Mouse (Mus musculus): ENCODE results near the gene Chsy1. TPM values are rescaled to one million over a fixed set of nuclear protein-coding genes. Genes with fewer than 3 reads are reported as not detected.

Gene Chsy1
- 12.5 and 13.4 TPM in 2 replicates for polyA plus RNA-seq (2016; fragmentation: Nextera tagmentation; extraction: Ambion mirVana)

DNA sequence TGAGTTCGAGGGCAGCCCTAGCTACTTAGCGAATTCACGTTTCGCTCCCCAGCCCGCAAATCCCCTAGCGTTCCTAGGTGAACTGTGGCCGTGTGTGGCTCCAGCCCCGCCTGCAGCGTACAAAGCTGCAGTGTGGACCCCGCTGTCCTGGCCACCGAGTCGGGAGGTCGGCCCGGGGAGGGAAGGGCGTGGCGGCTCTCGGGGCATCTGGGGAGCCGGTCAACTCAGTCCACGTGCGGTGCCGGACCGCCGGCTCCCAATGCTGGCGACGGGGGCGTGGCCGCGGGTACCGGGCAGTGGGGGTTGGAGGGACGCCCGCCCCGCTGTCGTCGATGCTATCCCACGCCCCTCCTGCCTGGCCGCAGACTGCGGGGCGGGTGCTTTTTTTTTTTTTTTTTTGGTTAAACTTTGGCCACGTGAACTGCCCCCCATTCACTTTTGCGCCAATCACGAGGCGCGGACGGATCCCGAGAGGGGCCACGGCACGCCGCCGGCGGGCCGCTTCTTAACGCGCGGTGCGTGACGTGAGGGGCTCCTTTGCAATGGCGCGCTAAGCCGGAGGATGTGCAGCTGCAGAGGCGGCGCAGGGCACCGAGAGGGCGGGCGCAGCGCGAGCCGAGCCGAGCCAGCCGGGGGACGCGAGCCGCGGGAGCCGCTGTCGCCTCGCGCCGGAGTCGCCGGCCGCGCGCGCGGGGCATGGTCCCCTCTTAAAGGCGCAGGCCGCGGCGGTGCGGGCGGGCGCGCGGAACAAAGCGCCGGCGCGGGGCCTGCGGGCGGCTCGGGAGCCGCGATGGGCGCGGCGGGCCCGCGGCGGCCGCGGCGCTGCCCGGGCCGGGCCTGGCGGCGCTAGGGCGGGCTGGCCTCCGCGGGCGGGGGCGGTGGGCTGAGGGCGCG, at the start of gene Chsy1:
Gene Chsy1 (plus strand): TSS at position 555 of the 894 bp plus-strand sequence.
- no peaks in the 10 kb centered on the region for H3K9me3 ChIP-seq

DNA sequence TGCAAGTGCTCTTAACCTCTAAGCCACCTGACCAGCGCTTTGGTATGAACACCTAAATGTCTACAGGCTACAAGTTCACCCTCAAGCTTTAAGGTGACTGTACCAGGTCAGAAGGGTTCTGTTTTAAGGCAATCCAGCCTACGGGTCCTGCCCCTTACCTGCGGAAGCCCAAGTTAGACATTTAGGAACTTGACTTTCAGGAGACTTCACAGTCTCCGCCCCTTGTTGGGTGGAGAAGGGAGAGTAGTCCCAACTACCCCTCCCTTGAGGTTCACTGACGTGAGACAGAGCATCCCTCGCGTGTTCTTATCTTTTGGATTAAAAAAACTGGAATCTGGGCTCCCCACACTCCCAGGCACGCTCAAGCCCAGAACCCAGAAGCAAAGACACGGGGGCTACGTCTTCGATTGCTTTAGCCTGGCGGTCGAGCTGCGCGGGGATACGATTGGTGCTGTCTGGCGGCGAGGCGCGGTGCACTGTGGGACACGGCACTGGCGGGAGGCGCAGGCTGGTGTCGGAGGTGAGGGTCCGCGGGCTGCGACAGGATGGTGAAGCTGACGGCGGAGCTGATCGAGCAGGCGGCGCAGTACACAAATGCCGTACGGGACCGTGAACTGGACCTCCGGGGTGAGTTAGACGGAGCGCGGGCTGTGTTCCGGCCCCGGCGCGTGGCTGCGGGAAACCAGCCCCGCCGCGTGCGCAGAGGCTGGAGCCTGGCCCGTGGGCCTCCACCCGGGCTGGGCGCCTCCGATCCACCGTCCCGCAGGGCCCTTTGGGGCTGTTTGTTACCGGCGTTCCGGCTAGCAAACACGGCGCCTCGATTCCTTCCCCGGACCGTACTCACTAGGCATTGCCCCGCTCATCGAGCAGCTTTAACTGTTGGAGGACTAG, 49.0 kb upstream of the Chsy1 start:
- Histone ChIP-seq H3K4me1 (peaks cover 15% of the 10 kb centered on the region), H3K27me3 (replicated peaks; ENCODE audit: low read depth, poor library complexity, severe bottlenecking) (0 out of 2 replicates have a peak, but pooled peaks cover 5% of the 10 kb centered on the region), H3K9me3 (no peaks in the 10 kb centered on the region), H3K4me3 (peak overlapping the region; percentile 84), H3K36me3 (replicated peaks) (peaks cover 30% of the 10 kb centered on the region), H3K27ac (replicated peaks) (peak overlapping the region; percentile 88)
- peak; percentile 93 for DNase-seq (ENCODE audit: low spot score)
- under 1% methylated on average over 64 of the region's 64 CpGs for WGBS

More for the DNA sequence above, at the start of gene Chsy1:
- WGBS = 3% methylated on average over 123 of the region's 123 CpGs
- Histone ChIP-seq H3K36me3 (replicated peaks) (peaks cover 9% of the 10 kb centered on the region), H3K27ac (replicated peaks) (peak within 1 kb of the TSS; percentile 96), H3K27me3 (replicated peaks; ENCODE audit: low read depth, poor library complexity, severe bottlenecking) (no peaks in the 10 kb centered on the region), H3K4me1 (peaks cover 29% of the 10 kb centered on the region), H3K4me3 (peak within 1 kb of the TSS; percentile 98)
- DNase-seq (ENCODE audit: low spot score) = peak; percentile 93

DNA sequence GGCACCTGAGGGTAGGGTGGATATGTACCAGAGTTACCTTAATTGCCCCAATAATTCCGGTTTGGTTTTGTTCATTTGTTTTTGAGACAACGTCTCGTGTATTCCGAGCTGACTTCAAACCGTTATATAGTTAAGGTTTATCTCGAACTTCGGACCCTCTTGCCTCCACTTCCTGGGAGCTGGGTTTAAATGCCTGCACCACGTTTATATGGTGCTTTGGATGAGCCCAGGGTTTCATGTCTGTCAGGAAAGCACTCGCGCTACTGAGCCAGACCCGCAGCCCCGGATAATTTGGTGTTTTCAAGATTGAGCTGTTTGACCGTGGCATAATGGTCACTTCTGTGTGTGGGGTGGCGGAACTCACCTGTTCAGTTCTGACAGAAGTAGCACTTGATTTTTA, 48.3 kb upstream of the Chsy1 start:
- H3K4me1 ChIP-seq = peaks cover 15% of the 10 kb centered on the region
- H3K36me3 ChIP-seq (replicated peaks) = peaks cover 38% of the 10 kb centered on the region
- H3K27ac ChIP-seq (replicated peaks) = peak overlapping the region; percentile 88
- H3K27me3 ChIP-seq (replicated peaks; ENCODE audit: low read depth, poor library complexity, severe bottlenecking) = 0 out of 2 replicates have a peak, but pooled peaks cover 5% of the 10 kb centered on the region
- 1% methylated on average over 14 of the region's 14 CpGs for whole genome bisulfite sequencing
- H3K4me3 ChIP-seq = peak overlapping the region; percentile 84
- no peak for DNase-seq (ENCODE audit: low spot score)
- no peaks in the 10 kb centered on the region for H3K9me3 ChIP-seq

DNA sequence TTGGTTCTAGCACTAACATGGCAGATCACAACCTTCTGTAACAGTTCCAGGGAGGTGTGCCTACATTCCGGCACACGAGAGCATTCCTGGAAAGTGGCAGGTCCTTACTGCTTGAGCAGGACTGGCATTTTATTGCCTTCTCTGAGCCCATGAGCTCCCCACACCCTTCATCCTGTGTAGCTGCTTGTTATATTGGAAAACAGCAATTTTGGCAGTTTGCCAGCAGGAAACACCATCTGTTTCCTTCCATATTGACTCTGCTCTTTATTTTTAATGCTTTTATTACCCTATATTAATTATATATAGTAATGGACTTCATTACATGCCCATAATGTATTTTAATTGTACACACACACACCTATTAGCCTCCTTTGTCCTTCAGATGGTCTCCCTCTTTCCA, 32.9 kb upstream of the Chsy1 start:
- H3K36me3 ChIP-seq (replicated peaks) = peaks cover 65% of the 10 kb centered on the region
- no peak overlapping the region for H3K4me3 ChIP-seq
- no peaks in the 10 kb centered on the region for H3K27me3 ChIP-seq (replicated peaks; ENCODE audit: low read depth, poor library complexity, severe bottlenecking)
- H3K4me1 ChIP-seq = peaks cover 17% of the 10 kb centered on the region
- no peak for DNase-seq (ENCODE audit: low spot score)
- WGBS = 97% methylated on average over 2 of the region's 2 CpGs
- no peak overlapping the region for H3K27ac ChIP-seq (replicated peaks)
- H3K9me3 ChIP-seq = no peaks in the 10 kb centered on the region

DNA sequence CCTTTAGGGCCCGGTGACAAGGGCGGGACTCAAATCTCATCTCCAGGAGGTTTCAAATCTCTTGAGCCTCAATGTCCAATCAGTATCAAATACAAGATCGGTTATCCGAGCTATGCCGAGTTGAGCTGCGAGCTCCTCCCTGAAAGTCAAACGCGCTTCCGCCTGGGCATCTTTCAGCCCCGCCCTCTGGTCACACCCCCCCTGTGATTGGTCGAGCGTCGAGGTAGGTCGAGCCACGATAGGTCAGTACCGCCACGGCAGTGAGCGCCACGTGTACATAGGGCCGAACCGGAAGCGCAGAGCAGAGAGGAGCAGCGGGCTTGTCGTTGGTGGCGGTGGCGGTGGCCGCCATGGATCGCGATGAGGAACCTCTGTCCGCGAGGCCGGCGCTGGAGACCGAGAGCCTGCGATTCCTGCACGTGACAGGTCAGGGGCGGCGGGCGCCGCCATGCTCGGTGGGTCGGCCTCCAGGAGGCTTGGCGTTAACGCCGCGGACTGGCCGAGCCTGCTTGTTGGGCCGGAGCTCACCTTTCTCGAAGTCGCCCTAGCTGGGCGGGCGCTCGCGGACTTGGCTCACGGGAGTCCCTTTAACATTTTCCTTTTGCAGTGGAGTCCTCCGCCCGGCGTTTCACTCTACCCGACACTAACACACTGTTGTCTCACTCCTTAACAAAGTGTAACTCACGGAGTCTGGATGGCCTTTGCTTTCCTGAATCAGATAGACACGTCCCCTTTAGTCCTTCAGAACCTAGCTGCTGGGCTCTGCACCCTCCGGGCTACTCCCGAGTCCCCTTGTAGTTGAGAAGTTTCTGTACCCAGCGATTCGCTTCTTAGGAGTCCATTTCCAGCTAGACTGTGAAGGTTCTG, 29.7 kb upstream of the Chsy1 start, which contains the start of gene Selenos:
Gene Selenos (plus strand): TSS at position 286 of the 867 bp plus-strand sequence.
- H3K36me3 ChIP-seq (replicated peaks) = peaks cover 65% of the 10 kb centered on the region
- peak within 1 kb of the TSS; percentile 91 for H3K27ac ChIP-seq (replicated peaks)

DNA sequence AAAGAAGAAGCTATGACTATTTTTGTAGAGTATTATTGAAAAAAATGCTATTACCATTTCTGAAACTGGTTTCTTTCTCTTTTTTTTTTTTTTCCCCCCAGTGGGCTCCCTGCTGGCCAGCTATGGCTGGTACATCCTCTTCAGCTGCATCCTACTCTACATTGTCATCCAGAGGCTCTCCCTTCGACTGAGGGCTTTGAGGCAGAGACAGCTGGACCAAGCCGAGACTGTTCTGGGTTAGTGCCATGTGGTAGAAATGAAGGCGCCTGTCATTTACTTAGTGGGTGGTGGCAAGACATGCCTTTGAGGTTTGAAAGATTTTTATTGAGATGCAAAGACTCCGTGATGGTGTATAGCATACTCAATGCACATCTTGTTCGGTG, 29.1 kb upstream of the Chsy1 start:
- no peaks in the 10 kb centered on the region for H3K9me3 ChIP-seq
- H3K36me3 ChIP-seq (replicated peaks) = peaks cover 65% of the 10 kb centered on the region
- WGBS = 46% methylated on average over 5 of the region's 5 CpGs
- H3K27me3 ChIP-seq (replicated peaks; ENCODE audit: low read depth, poor library complexity, severe bottlenecking) = no peaks in the 10 kb centered on the region
- peaks cover 18% of the 10 kb centered on the region for H3K4me1 ChIP-seq
- H3K27ac ChIP-seq (replicated peaks) = peak overlapping the region; percentile 91
- H3K4me3 ChIP-seq = peak overlapping the region; percentile 92
- peak; percentile 14 for DNase-seq (ENCODE audit: low spot score)

More for the DNA sequence above, 29.7 kb upstream of the Chsy1 start, which contains the start of gene Selenos:
- DNase-seq (ENCODE audit: low spot score) = peak; percentile 97
- H3K4me3 ChIP-seq = peak within 1 kb of the TSS; percentile 92
- WGBS = under 1% methylated on average over 65 of the region's 65 CpGs
- peaks cover 18% of the 10 kb centered on the region for H3K4me1 ChIP-seq
- no peaks in the 10 kb centered on the region for H3K27me3 ChIP-seq (replicated peaks; ENCODE audit: low read depth, poor library complexity, severe bottlenecking)
- H3K9me3 ChIP-seq = no peaks in the 10 kb centered on the region

DNA sequence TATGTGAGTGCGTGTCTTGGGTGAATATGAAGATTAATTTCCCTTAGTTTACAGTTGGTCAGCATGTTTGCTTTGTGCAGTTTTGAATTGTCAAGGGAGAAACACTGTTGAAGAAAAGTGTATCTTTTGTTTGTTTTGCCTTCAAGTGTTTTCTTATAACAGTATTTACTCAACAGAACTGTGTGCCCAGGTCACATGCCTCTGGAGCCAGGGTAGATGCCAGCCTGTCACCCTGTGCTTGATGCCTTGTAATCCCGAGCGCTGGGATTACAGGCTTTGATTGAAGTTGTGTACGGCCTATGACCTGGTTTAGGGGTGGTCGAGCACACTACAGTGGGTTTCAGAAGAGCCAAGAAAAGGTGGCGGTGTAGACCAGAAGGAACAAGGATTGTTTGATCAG, 25.6 kb upstream of the Chsy1 start:
- Histone ChIP-seq H3K9me3 (no peaks in the 10 kb centered on the region), H3K27me3 (replicated peaks; ENCODE audit: low read depth, poor library complexity, severe bottlenecking) (no peaks in the 10 kb centered on the region), H3K4me3 (no peak overlapping the region), H3K36me3 (replicated peaks) (peaks cover 76% of the 10 kb centered on the region), H3K4me1 (peaks cover 17% of the 10 kb centered on the region), H3K27ac (replicated peaks) (no peak overlapping the region)
- 93% methylated on average over 6 of the region's 6 CpGs for WGBS
- no peak for DNase-seq (ENCODE audit: low spot score)

DNA sequence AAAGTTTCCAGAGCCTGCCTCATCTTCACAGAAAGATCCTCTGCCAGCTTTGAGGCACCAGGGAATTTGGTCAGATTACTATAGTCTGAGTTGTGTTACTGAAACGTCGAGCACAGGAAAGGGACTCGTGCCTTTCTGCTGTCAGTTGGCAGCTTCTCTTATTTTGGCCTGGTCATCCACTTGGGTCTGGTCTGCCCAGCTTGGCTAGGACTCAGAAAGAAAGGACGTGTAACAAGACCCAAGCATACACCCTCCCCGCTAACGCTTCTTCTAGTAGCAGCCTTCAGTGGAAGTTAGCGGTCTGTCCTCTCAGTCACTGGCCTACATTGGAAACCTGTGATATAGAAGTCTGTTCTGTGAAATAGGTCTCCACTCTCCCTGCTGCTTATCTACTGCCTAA, 24.8 kb upstream of the Chsy1 start:
- peaks cover 84% of the 10 kb centered on the region for H3K36me3 ChIP-seq (replicated peaks)
- WGBS = 88% methylated on average over 7 of the region's 7 CpGs
- DNase-seq (ENCODE audit: low spot score) = no peak
- H3K27me3 ChIP-seq (replicated peaks; ENCODE audit: low read depth, poor library complexity, severe bottlenecking) = no peaks in the 10 kb centered on the region
- no peak overlapping the region for H3K27ac ChIP-seq (replicated peaks)
- no peaks in the 10 kb centered on the region for H3K9me3 ChIP-seq
- H3K4me3 ChIP-seq = no peak overlapping the region
- peaks cover 14% of the 10 kb centered on the region for H3K4me1 ChIP-seq

DNA sequence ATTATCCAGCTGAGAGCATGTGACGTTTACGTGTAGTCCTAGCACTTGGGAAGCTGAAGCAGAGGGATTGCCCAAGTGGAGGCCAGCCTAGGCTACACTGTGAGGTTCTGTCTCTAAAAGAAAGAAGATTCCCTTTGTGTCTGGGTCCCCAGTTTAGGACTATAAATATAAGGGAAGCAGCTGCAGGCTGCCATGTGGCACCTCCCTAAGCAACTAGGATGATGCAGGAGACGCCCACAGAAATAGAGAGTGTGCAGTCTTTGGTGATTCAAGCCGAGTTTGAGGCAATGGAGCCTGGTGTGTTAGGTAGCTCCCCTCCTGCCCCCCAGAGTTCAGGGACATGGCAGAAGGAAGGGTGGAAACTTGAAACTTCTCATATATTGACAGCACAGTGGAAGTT, 21.7 kb upstream of the Chsy1 start:
- WGBS = 89% methylated on average over 4 of the region's 4 CpGs
- H3K27ac ChIP-seq (replicated peaks) = no peak overlapping the region
- no peaks in the 10 kb centered on the region for H3K27me3 ChIP-seq (replicated peaks; ENCODE audit: low read depth, poor library complexity, severe bottlenecking)
- no peaks in the 10 kb centered on the region for H3K9me3 ChIP-seq
- DNase-seq (ENCODE audit: low spot score) = no peak
- H3K36me3 ChIP-seq (replicated peaks) = peaks cover 98% of the 10 kb centered on the region
- no peak overlapping the region for H3K4me3 ChIP-seq
- no peaks in the 10 kb centered on the region for H3K4me1 ChIP-seq

DNA sequence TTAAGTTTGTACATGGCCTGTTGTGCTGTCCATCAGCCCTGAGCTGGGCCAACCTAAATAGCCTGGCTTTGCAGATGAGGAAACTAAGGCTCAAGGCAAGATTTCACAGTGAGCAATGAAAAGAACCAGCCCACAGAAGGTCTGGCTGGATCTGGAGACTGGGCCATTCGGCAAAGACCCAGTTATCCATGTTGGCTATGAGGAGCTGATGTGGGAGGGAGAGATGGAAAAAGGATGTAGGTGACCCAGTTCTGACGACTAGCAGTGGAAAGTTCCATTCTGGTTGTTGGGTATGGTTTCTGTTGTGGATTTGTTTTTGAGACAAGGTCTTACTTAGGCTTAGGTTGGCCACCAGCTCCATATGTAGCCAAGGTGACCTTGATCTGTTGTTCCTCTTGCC, 21.2 kb upstream of the Chsy1 start:
- no peaks in the 10 kb centered on the region for H3K4me1 ChIP-seq
- WGBS = 91% methylated on average over 2 of the region's 2 CpGs
- no peak for DNase-seq (ENCODE audit: low spot score)
- no peak overlapping the region for H3K27ac ChIP-seq (replicated peaks)
- H3K27me3 ChIP-seq (replicated peaks; ENCODE audit: low read depth, poor library complexity, severe bottlenecking) = no peaks in the 10 kb centered on the region
- H3K36me3 ChIP-seq (replicated peaks) = peaks cover 98% of the 10 kb centered on the region
- H3K9me3 ChIP-seq = no peaks in the 10 kb centered on the region
- H3K4me3 ChIP-seq = no peak overlapping the region

DNA sequence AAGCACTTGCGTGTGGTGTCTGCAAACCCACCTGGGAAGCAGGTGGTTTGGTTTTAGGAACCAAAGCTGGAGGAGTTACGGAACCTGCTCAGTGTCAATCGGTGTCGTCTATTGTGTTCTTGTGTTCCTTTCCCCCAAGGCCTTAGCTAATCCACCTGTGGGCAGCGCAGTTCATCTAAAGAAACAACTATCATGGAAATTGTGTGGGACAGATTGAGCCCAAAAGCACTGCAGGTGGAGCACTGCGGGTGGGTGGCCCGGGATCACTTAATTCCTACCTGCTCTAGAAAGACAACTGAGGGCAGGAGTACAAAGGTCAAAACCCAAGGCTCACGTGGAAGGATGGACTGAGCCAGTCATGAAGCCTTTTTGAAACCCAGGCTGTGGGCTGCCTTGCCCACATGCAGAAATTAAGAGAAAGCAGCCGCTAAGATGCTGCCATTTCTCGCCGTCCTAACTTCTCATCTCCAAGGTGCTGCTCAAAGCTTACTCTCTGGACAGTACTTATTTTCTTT, 18.6 kb upstream of the Chsy1 start:
- Histone ChIP-seq H3K9me3 (no peaks in the 10 kb centered on the region), H3K27me3 (replicated peaks; ENCODE audit: low read depth, poor library complexity, severe bottlenecking) (no peaks in the 10 kb centered on the region), H3K36me3 (replicated peaks) (peaks cover 71% of the 10 kb centered on the region), H3K4me3 (no peak overlapping the region), H3K4me1 (no peaks in the 10 kb centered on the region), H3K27ac (replicated peaks) (no peak overlapping the region)
- 78% methylated on average over 11 of the region's 11 CpGs for WGBS
- DNase-seq (ENCODE audit: low spot score) = no peak
